Mouse (Mus musculus): ENCODE data around the gene Mitf. TPM values are rescaled to one million over a fixed set of nuclear protein-coding genes. Genes with fewer than 3 reads are reported as not detected.

Mitf gene
- total RNA-seq, 4 experiments from 2014 or later, result 9.7 to 12.9 (median 10.8) TPM

DNA sequence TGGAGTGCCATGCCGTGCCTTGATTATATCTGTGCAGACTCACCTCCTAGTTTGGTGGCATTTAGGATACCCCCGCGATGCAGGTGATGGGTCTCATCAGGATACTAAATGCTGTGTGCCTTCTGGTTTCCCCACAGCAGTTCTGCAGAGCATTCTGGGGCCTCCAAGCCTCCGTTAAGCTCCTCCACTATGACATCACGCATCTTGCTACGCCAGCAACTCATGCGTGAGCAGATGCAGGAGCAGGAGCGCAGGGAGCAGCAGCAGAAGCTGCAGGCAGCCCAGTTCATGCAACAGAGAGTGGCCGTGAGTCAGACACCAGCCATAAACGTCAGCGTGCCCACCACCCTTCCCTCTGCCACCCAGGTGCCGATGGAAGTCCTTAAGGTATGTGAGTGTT is 134.1 kb downstream of the Mitf start:
- DNase-seq (ENCODE audit: low spot score in 2 of 2), result no peak

DNA sequence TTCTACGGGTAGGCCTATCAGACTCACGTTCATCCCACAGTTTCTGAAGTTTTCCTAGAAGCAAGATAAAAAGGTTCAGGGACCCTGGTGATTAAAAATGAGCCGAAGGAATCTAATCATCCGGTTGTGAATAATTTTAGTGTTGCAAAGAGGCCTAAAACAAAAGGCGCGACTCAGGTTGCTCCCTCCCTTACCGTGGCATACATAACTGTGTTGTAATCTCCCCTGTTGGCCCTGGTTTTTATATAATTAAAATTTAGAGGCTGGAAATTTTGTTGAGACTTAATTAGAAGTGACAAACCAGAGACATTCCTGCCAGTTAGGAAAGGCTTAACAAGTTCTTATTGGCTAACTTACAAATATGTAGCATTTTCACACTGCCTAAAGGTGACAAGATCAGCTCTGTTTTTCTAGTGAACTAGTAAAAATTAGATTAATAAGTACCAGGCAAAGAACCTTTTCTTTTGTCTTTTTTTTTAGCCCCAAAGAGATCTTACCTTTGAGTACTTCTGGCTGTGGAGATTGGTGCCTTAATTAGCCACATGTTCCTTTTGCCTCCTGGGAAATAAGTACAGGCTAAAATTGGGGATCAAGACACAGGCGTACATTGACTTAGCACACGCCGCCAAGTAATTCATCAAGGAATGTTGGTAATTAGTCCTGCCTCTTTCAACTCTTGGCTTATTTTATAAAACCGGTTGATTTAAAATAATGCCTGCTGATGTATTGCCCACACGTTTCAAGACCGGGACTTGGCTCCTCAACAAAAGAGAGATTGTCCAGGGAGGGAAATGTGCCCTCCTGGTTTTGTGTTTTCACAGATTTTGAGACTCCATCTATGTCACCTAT is 143.4 kb downstream of the Mitf start:
- DNase-seq (ENCODE audit: low spot score in 2 of 2), result no peak

DNA sequence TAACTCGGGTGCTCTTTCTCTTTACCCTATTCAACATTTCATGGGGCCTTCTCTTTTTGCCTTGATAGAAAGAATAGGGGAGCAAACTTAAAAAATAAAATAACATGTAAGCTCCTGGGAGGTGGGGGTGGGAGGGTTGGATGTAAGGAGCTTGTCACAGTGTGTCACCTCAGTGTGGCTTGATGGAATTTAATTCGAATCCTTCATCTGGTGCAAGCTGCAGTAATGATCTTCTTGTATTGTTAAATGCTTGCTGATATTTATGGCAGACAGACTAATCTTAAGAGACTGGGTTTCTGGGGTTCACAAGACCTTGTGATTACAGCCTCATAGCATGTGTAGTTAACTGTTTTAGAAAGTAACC is 144.0 kb downstream of the Mitf start:
- no peak for DNase-seq (ENCODE audit: low spot score in 2 of 2)

DNA sequence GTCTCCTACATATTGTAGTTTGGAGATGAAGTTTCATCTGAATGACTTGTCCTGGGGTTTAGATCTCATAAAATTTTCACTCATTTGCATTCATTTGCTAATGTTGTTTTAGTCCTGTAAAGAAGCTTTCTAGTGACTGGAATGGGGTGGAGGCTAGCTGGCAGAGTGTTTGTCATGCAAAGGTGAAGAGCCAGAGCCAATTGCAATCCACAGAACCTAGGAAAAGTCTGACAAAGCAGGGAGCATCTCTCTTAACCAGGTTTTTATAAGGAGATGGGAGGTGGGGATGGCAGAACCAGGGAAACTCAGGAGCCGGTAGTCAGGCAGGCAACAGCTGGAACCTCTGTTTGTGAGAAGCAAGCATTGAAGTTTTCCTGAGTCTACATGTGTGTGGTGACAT is 144.9 kb downstream of the Mitf start:
- DNase-seq (ENCODE audit: low spot score in 2 of 2), result no peak

DNA sequence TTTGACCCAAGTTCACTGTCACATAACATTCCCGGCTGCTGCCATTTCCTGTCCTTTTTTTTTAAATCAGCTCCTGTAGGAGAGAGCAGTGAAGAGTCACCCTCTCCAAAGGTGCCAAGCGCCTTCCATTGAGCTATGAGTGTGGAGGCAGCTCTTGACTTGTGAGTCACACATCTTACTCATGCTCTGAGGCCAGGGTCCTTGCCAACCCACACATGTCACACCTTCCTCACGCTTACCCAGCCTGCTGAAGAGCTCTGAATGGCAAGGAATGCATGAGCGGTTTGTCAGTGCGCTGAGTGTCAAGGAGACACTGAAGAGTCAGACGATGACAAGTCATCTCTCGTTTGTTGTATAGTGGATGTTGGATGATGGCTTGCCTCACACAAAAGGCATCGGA is 146.0 kb downstream of the Mitf start:
- DNase-seq (ENCODE audit: low spot score in 2 of 2), result no peak

DNA sequence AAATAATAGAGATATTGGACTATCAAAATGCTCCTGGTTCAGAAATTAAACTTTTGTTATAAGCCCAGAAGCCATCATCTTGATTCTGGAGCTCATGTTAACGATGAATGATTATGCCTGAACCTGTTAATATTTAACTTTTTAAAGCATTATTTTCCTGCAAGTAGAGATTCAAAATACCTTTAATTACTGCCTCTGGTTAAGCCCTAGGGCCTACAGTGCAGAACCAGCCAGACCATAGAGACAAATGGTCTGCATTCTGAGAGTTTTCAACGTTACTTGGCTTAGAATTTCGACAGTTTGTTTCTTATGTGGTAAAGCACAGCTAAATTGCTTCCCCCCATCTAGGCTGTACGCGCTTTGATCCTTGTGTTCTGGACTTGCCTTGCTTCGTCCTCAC is 149.3 kb downstream of the Mitf start:
- DNase-seq (ENCODE audit: low spot score in 2 of 2), result no peak

DNA sequence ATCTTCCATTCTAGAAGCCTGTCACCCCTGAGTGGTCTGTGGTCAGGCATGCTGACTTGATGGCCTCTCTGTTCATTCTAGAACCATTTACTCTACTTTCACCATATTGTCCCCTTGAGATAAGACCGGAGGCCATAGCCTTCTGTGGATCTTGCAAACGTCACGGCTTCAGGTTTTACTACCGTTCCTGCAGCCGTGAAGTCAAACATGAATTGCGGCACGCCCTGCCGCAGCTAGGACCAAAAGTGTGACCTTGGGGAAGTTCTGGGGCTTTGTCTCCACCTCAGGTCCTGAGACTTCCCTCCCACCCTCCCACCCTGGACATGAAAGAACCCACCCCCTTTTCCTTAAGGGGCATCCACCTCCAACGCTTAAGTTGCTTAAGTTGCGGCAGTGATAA is 149.8 kb downstream of the Mitf start:
- DNase-seq (ENCODE audit: low spot score in 2 of 2), result no peak

DNA sequence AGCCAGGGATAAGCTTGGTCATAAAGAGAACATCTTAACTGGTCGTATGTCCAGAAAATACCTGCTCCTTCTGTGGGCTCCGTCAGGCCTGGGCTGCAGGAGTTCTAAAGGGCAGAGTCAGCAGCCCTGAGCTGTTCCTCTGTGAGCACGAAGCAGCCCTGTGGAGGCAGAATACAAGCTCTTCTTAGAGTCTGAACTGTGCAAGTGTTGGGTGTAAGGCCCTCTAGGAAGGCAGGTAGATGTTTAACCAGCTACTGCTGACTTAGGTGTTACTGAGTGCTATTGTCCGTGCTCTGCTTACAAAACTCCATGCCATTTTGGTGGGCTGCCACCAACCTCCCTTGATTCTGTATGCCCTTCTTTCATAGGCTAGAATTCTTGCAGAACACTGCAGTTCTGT is 151.4 kb downstream of the Mitf start:
- no peak for DNase-seq (ENCODE audit: low spot score in 2 of 2)

DNA sequence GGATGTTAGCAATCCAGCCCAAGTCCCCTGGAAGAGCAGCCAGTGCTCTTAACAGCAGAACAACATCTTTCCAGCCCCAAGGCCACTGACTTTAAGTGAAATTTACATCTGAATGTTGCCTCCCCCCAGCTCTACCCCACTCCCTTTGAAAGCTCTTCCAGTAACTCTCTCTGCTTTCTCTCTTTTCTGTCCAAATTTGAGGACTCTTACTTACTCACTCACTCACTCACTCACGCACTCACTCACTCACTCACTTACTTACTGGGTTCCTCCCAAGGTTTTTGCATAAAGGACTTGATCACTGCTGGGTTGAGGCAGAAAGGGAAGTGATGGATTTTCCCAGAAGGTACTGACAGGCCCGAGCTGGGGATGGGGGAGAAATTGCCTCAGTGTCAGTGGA is 154.9 kb downstream of the Mitf start:
- DNase-seq (ENCODE audit: low spot score in 2 of 2), result no peak

DNA sequence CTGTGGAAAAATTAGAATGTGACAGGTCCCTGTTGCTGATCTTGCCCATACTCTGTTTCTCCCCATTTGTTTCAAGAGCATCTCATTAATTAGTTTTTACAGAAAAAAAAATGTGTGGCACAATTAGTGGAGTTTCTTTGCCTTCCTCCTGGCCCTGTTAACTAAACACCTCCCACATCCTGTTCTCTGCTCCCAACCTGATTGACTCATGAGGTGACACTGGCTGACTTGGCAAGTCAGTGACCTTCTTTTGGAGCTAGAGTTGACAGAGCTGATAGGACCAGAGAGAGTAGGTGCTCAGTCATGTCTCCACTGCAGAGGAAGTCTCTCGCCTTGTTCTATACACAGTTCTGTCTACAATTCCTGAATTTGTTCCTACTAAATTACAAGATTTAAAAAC is 155.5 kb downstream of the Mitf start:
- no peak for DNase-seq (ENCODE audit: low spot score in 2 of 2)

DNA sequence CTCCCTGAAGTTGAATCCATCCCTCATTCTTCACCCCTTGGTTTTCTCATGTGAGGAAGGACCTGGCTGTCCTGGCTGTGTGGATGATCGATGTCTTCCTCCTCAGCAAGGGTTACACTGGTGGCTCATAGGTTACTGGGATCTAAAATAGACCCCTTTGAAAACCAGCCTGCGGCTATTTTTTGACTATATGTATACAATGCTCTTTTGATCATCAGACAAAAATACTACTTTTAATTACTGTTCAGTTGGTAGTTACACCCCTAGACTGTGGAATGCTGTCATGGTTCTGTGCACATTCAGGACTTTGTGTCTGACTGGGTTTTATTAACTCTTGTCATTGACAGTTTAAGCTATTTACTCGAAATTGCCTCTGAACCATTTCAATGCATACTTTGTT is 157.9 kb downstream of the Mitf start:
- no peak for DNase-seq (ENCODE audit: low spot score in 2 of 2)

DNA sequence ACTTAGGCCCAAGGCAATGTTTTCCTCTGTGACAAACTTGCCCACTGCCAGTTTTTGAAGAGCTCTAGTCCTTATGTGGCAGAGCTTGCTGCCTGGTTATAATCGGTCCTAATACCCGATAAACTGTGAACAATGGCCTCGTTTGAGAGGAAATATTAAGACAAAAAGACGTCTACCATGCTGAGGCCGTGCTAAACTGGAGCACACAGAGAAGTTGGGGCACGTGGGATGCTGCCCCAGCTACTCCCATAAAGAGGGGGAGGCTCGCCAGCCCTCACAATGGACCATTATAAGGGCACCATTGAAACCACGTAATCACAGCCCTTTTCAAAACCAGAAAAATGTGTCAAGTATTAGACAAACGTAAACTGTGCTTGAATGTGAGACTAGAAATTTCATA is 174.8 kb downstream of the Mitf start:
- peak in 1 of 2 experiments; percentile 9 for DNase-seq (ENCODE audit: low spot score in 2 of 2)

DNA sequence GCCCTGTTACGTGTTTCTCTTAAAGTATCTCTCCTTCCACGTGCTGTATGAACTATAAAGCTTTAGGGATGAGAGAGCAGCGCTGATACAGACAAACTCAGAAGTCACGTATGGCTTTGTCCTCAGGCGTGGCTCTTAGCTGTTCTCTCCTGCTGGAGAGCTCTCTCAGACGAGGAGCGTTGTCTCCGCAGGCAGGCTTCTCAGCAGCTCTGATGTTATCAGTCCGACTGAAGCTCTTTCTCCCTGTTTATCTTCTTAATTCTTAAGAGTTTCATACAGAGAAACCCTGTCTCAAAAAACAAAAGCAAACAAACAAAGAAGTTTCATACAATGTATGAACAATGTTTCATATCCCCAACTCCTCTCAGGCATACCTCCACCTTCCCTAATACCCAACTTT is 178.8 kb downstream of the Mitf start:
- DNase-seq (ENCODE audit: low spot score in 2 of 2), result no peak

DNA sequence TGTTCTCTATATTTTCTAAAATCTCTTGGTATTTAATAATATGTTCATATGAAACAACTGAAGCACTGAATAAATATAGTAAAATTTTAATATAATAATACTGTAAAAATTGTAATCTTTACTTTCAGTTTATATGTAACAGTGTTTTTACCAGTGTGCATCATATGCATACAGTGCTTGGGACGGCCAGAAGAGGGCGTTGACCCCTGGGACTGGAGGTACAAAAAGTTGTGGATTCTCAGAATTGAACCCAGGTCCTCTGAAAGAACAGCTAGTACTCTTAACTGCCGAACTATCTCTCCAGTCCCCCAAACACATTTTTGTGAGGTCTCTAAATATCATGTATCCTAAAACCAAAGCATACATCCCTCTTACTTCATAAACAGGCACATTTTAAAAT is 179.6 kb downstream of the Mitf start:
- DNase-seq (ENCODE audit: low spot score in 2 of 2), result no peak

DNA sequence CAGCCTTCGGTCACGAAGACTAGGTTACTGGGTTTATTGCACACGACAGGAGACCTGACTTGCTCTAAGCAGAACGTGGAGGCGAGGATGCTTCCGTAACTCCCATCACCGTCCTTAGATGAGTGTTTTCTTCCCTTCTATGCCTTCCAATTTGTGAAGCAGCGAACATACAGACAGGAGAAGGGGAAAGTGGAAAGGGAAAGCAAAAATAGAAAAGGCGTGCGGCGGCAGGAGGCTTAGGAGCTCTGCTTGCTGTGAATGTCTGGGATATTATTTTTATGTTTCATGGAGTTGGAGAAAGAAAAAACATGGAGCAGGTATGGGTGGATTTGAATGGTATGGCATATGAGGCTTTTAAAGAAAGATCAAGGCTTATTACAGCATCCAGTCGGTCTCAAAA is 186.7 kb downstream of the Mitf start:
- no peak for DNase-seq (ENCODE audit: low spot score in 2 of 2)

DNA sequence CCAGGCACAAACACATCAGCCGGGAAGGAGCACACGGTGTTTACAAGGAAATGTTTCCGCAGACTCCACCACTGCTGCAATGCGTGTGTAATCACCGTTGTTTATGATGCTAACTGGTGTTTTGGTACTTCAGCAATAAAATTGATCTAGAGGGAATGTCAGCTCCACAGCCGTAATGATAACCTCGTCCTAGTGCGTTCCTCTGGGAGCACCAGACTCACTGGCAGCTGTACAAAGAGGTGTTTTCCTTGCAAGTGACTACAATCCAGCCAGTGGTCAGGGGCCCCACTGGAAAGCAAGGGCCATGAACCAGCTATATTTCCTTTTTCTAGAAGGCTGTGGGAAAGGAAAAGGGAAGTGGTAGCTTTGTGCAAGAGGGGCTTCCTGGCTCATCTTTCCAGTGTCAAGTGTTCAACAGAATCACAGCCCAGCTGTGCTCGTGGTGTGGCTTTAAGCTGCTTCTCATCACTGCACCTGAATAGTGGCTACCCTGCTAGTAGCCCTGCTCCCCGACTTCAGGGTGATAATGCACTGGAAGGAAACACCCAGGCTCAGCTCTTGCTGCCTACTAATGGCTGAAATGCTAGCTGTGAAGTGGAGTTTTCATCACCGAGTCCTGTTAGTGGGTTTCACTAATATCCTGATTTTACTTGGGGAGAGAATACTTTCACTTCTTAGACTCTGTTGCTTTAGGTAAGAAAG is 188.9 kb downstream of the Mitf start:
- no peak for DNase-seq (ENCODE audit: low spot score in 2 of 2)

DNA sequence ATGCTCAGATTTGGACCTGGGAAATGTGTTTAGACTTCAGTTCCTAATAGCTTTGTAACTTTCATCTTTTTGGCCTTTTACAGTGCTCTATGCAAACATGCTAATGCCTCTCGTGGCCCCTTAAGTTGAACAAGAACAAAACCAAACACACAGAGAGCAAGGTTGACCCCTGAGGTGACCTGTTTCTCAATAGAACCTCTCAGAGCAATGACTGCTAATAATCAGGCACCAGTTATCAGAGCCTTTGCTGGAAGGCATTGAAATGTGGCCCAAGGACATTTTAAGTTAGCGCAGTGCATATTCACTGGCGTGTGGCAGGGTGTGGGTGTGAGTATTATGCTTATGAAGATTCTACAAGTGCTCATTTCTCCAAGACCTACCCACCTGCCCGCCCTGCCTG is 194.7 kb downstream of the Mitf start:
- DNase-seq (ENCODE audit: low spot score in 2 of 2), result no peak

DNA sequence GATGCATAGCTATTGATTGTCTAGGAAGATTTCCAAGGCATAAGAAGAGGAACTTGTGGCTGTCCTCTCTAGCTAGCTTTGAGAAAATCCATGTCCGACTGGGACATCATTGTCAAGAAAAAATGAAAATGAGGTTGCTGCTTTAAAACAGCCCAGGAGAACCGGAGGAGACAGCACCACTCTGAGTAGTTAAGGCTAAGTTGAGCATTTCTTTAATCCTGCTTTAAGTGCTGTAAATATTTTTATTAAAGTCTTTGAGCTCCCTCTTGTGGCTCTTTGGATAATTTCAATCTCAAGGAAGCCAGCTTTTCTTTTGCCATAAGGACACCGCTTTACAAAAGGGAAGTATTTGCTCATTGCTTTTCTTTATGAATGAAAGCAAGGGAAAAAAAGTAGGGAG is 196.3 kb downstream of the Mitf start:
- peak in 1 of 2 experiments; percentile 19 for DNase-seq (ENCODE audit: low spot score in 2 of 2)

DNA sequence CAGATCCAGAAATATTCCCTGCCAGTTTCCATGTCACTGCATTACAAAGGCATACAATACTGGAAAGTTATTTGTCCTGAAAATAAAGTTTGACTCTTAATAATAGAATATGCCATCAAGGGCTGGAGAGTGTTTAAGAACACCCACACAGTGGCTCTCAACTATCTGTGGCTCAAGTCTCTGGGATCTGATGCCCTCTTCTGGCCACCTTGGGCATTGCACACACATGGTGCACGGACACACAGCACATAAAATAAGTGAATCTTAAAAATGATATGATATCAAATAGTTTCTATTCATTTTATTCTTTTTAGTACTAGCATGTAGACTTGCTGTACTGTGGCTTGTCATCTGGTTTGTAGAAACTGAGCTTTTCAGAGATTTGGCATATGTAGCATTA is 198.7 kb downstream of the Mitf start:
- DNase-seq (ENCODE audit: low spot score in 2 of 2), result no peak

DNA sequence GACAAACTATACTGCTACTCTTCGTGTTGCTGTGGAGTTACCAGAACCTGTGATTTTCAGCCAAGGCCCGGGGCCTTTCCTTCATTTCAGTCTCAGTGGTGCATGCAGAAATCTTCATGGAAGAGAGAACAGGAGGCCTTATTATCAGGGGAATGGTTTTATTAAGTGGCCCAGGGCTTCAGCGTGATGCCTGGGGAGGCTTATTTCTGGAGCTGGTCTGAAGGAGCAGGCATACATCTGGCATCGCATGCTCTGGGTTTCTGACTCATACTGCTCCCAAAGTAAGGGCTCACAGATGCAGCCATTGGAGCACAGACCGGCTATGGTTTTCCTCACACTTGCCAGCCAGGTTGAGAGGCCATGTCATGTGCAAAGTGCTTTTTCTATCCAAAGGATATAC is 208.2 kb downstream of the Mitf start:
- DNase-seq (ENCODE audit: low spot score in 2 of 2), result no peak

DNA sequence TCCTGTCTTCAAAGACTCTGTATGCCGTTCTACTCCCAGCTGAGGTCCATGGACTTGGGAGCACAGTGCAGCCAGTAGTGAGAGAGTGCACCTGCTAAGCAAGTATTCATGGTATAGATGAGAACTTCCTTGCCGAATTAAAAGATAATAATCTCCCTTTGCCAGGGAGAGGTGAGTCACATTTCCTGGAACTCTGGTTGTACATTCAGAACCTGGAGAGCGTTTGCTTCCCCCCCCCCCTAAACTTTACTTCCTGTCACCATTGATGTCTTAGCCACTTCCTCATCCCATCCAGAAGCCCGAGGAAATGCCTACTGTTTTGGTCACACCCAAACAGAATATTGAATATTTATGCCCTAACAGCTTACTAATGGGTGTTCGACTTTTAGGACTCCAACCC is 209.0 kb downstream of the Mitf start:
- no peak for DNase-seq (ENCODE audit: low spot score in 2 of 2)

DNA sequence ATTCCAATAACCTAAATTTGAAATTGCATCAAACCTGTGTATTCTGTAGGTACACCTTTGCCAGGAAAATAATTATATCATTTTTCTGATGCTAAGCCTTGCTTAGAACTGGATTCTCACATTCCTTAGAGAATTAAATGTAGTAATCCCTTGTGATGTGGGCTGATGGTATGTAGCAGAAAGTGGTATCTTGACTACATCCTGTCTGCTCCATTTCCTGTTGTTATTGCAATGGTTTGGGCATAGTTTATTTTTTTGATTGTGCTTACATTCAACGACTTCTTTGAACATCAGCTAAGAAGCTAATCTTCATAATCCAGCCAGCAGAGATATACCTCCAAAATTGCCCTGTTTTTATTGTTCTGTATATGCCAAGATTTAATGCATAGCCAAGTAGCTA is 217.0 kb downstream of the Mitf start:
- DNase-seq (ENCODE audit: low spot score in 2 of 2), result no peak

DNA sequence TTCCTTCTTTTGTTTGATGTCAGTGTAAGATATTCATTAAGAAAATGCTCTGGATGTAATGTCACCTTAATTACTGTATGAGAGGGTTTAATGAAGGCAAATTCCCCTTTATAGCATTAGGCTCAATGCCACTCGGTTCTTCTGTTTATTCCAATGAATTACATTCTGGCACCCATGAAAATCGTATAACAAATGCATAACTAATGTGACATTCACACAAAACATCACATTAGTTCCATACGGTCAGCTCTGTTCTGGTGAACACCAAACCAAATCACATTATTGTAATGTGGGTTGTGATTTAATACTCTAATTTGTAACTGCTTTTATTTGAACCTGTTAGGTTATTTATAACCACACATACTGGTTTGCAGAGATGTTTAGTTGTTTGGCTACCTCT is 231.7 kb downstream of the Mitf start:
- DNase-seq (ENCODE audit: low spot score in 2 of 2), result no peak

All from layer of hippocampus, adult 8-10 months (tissue).